Mouse (Mus musculus): ENCODE measurements around the gene Mospd3. TPM values are rescaled to one million over a fixed set of nuclear protein-coding genes. Genes with fewer than 3 reads are reported as not detected.
A peak's percentile ranks its signal among the peaks of the same experiment; 100 is the strongest.

Gene Mospd3
- polyA plus RNA-seq (2012; ENCODE audit: insufficient read depth, insufficient read length, missing spikeins): 31.1 and 45.9 TPM in 2 replicates

DNA sequence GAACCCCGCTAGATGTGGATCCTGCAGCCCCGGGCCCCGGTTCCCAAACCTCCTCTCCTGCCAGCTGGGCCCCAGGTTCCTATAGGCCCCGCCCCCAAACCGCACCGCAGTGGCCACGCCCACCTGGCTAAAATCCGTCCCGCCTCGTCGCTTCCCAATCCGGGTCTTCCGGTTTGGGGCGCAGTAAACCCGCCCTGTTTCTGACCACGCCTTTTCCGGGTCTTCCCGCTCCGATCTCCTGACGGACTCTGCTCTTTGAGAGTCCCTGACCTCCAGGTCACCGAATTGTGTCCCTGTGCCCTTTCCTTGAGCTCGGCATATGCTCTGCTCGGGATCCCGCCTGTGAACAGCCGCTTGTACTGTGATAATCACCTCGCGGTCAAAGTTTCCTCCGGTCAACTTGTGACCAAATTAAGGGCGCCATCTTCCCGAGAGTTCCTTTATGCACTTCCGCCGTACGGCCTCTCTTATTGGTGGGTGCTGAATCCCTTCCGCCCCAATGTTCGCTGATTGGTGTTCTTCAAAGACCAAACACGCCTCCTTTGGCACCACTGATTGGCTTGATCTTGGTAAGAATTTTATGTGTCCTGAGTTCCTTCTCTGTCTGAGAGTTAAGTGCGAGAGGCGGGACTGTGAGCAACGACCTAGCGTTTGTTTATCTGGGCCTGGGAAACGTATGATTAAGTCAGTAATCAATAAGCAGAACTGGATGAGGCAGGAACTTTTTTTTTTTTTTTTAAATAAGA lies at the start of gene Mospd3:
Gene Mospd3, minus strand, starts transcription at position 440 of the 746 bp plus-strand sequence.
- Histone ChIP-seq H3K4me1 (ENCODE audit: control insufficient read depth, insufficient read depth, insufficient read length, low read length) (peaks cover 10% of the 10 kb centered on the region), H3K4me3 (ENCODE audit: insufficient read depth, low read depth, low read length) (peak within 1 kb of the TSS; percentile 92), H3K27ac (replicated peaks; ENCODE audit: low read depth, low read length) (peak within 1 kb of the TSS; percentile 100)

GRCm38 (mm10) chr5:137649669-137650571 lies 49.1 kb upstream of the Mospd3 start:
- Histone ChIP-seq H3K27ac (replicated peaks; ENCODE audit: low read depth, low read length) (peak overlapping the region; percentile 98), H3K4me3 (ENCODE audit: insufficient read depth, low read depth, low read length) (peak overlapping the region; percentile 26), H3K4me1 (ENCODE audit: control insufficient read depth, insufficient read depth, insufficient read length, low read length) (peaks cover 6% of the 10 kb centered on the region; the same call in 1 of the 2 replicates)

DNA sequence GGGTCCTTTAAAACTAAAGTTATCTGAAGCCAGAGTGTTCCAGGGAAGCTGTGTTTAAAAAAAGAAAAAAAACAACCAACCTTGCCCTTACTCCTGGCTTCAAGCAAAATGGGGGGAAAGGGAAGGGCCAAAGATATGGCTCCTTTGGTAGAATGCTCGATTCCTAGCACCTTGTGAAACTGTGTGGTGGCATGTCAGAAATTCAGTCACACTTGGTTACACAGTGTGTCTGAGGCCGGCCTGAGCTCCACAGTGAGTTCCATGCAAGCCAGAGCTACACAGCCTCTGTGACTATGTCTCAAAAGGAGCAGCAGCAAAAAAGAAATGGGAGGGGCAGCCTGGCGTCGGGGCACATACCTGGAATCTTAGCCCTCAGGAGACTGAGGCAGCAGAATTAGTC lies 48.4 kb upstream of the Mospd3 start:
- peaks cover 6% of the 10 kb centered on the region; the same call in 1 of the 2 replicates for H3K4me1 ChIP-seq (ENCODE audit: control insufficient read depth, insufficient read depth, insufficient read length, low read length)
- H3K4me3 ChIP-seq (ENCODE audit: insufficient read depth, low read depth, low read length): 0 out of 2 replicates have a peak overlapping the region, but pooled peaks have one; percentile 26
- H3K27ac ChIP-seq (replicated peaks; ENCODE audit: low read depth, low read length): peak overlapping the region; percentile 98

DNA sequence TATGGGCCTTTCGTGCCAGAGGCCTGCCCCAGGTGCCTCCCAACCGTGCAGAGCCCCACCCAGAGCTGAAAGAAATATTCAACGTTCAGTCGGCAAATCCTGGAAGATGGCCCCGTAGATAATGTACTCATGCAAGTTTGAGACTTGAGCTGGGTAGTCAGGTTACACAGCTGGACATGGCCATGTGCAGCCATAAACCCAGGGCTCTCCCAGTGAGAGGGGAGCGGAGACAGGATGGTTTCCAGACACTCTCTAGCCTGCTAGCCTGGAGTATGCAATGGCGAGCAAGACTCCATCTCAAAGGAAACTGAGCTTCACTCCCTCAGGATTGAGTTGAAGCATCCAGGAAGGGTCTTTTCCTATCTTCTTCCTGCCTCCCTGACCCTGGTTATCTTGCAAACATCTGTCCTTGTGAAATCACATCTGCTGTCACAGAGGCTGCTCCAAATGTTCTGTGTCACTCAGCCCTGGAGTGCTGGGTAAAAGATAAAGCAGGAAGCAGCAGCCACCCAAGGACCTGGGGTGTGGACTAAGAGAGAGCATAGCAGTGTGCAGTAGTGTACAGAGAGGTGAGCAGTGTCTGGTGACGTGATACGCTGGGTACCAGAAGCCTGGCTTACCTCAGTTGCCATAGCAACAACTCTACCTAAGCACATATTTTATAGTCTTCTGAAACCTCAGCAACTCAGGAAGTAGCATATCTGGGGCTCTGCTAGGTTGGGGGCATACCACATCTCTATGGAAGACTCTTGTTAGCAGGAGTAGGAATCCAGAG lies 47.2 kb upstream of the Mospd3 start:
- no peak overlapping the region for H3K27ac ChIP-seq (replicated peaks; ENCODE audit: low read depth, low read length)
- peaks cover 9% of the 10 kb centered on the region; the same call in 1 of the 2 replicates for H3K4me1 ChIP-seq (ENCODE audit: control insufficient read depth, insufficient read depth, insufficient read length, low read length)
- H3K4me3 ChIP-seq (ENCODE audit: insufficient read depth, low read depth, low read length): no peak overlapping the region

DNA sequence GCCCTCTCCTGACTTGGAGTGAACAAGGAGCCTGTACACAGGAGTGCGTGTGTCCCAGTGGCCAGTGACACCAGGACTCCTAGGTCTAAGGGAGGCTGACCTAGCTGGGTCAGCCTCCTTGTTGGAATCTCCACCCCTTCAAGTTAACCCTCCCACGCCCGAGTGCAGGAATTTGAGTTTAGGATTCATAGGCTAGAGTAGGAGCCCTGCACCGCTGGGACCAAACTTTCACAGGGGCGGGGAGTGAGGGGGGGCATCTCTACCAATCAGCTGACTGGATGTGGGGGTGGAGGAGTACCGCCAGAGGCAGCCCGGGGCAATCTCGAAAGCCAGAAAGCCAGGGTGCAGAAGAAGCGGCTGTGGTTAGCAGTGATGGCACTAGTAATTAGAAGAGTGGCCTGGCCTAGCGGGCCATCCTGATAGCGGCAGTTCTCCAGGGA lies 44.8 kb upstream of the Mospd3 start, which contains the start of gene Irs3:
Gene Irs3, minus strand, starts transcription at position 63 of the 440 bp plus-strand sequence.
- Histone ChIP-seq H3K27ac (replicated peaks; ENCODE audit: low read depth, low read length) (peak within 1 kb of the TSS; percentile 35), H3K4me3 (ENCODE audit: insufficient read depth, low read depth, low read length) (peak within 1 kb of the TSS; percentile 72), H3K4me1 (ENCODE audit: control insufficient read depth, insufficient read depth, insufficient read length, low read length) (peaks cover 7% of the 10 kb centered on the region; the same call in 1 of the 2 replicates)

- H3K4me1 ChIP-seq (ENCODE audit: control insufficient read depth, insufficient read depth, insufficient read length, low read length): peaks cover 7% of the 10 kb centered on the region; the same call in 1 of the 2 replicates
- H3K4me3 ChIP-seq (ENCODE audit: insufficient read depth, low read depth, low read length): peak overlapping the region; percentile 72
- H3K27ac ChIP-seq (replicated peaks; ENCODE audit: low read depth, low read length): peak overlapping the region; percentile 35
Measured at GRCm38 (mm10) chr5:137645091-137645651, 44.3 kb upstream of the Mospd3 start.

- Histone ChIP-seq H3K4me3 (ENCODE audit: insufficient read depth, low read depth, low read length) (peak overlapping the region; percentile 72), H3K4me1 (ENCODE audit: control insufficient read depth, insufficient read depth, insufficient read length, low read length) (peaks cover 7% of the 10 kb centered on the region; the same call in 1 of the 2 replicates), H3K27ac (replicated peaks; ENCODE audit: low read depth, low read length) (peak overlapping the region; percentile 48; the same call in 1 of the 2 replicates)
Measured at GRCm38 (mm10) chr5:137644484-137644883, 43.6 kb upstream of the Mospd3 start.

GRCm38 (mm10) chr5:137642886-137643285 lies 42.0 kb upstream of the Mospd3 start:
- H3K4me3 ChIP-seq (ENCODE audit: insufficient read depth, low read depth, low read length): no peak overlapping the region
- no peak overlapping the region for H3K27ac ChIP-seq (replicated peaks; ENCODE audit: low read depth, low read length)
- 0 out of 2 replicates have a peak, but pooled peaks cover 2% of the 10 kb centered on the region for H3K4me1 ChIP-seq (ENCODE audit: control insufficient read depth, insufficient read depth, insufficient read length, low read length)

GRCm38 (mm10) chr5:137641054-137641453 lies 40.2 kb upstream of the Mospd3 start, which contains the start of gene Sap25:
TSS of gene Sap25 (plus strand) at chr5:137641334.
- Histone ChIP-seq H3K4me3 (ENCODE audit: insufficient read depth, low read depth, low read length) (no peak within 1 kb of the TSS), H3K27ac (replicated peaks; ENCODE audit: low read depth, low read length) (no peak within 1 kb of the TSS), H3K4me1 (ENCODE audit: control insufficient read depth, insufficient read depth, insufficient read length, low read length) (0 out of 2 replicates have a peak, but pooled peaks cover 2% of the 10 kb centered on the region)

DNA sequence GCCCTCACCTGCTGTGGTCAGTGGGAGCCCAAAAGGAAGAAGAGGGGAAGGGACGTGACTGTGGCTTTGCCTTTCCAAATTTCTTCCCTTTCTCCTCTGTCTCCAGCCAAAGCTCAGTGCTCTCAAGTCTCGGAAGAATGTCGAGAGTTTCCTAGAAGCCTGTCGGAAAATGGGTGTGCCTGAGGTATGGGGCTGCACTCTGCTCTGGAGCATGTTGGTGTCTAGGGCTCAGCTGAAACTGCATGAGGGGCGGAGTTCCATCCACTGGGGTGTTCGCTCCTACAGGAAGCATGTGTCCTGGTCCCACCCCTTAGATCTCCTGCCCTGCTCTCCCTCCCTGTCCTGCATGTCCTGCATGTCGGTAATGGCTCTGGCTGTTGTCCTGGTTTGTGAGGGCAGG lies 38.6 kb upstream of the Mospd3 start:
- Histone ChIP-seq H3K4me3 (ENCODE audit: insufficient read depth, low read depth, low read length) (no peak overlapping the region), H3K4me1 (ENCODE audit: control insufficient read depth, insufficient read depth, insufficient read length, low read length) (0 out of 2 replicates have a peak, but pooled peaks cover 2% of the 10 kb centered on the region), H3K27ac (replicated peaks; ENCODE audit: low read depth, low read length) (no peak overlapping the region)

DNA sequence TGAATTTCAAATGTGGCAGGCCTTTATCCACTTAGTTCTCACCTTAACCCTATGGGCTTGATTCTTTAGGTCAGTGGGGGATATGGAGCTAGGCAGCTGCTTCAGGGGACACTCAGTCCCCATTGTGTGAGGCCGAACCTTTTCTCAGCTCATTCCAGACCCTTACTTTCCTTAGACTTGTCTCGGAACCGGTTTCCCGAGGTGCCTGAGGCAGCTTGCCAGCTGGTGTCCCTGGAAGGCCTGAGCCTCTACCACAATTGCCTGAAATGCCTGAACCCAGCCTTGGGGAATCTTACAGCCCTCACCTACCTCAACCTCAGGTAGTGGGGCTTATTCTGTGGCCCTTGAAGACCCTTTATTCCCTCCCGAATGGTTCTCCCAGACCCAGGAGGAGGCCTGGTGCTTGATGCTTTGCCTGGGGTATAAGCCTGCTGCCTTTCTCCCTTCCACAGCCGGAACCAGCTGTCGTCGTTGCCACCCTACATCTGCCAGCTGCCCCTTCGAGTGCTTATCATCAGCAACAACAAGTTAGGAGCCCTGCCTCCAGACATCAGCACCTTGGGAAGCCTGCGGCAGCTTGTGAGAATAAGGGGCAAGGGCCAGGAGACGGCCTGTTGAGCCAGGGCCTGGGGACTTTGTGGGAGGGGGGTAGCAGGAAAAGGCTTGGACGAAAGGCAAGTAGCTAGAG lies 32.7 kb upstream of the Mospd3 start:
- Histone ChIP-seq H3K4me3 (ENCODE audit: insufficient read depth, low read depth, low read length) (no peak overlapping the region), H3K27ac (replicated peaks; ENCODE audit: low read depth, low read length) (no peak overlapping the region), H3K4me1 (ENCODE audit: control insufficient read depth, insufficient read depth, insufficient read length, low read length) (peaks cover 16% of the 10 kb centered on the region)

GRCm38 (mm10) chr5:137631591-137631990 lies 30.7 kb upstream of the Mospd3 start:
- peak overlapping the region; percentile 78 for H3K27ac ChIP-seq (replicated peaks; ENCODE audit: low read depth, low read length)
- H3K4me1 ChIP-seq (ENCODE audit: control insufficient read depth, insufficient read depth, insufficient read length, low read length): peaks cover 16% of the 10 kb centered on the region
- H3K4me3 ChIP-seq (ENCODE audit: insufficient read depth, low read depth, low read length): peak overlapping the region; percentile 82

DNA sequence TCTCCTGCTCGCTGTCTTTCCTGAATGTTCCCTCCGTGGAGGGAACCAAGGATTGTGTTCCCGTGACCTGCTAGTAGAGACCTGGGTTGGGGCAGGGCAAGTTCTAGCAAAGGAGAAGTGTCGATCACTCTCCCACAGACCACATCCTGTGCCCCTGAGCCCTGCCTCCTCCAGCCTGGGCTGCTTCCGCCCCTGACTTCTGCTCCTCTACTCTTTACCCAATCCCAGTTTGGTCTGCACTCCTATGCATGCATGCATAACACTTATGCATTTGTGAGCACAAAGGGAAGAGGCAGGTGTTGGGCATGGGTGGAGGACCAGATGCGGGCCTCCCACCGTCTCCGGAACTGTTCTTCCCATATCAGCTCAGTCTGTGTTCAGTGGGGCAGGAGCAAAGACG lies 30.3 kb upstream of the Mospd3 start:
- peak overlapping the region; percentile 78 for H3K27ac ChIP-seq (replicated peaks; ENCODE audit: low read depth, low read length)
- H3K4me1 ChIP-seq (ENCODE audit: control insufficient read depth, insufficient read depth, insufficient read length, low read length): peaks cover 16% of the 10 kb centered on the region
- H3K4me3 ChIP-seq (ENCODE audit: insufficient read depth, low read depth, low read length): peak overlapping the region; percentile 82

Data from brown adipose tissue, adult 24 weeks (tissue).